Mouse (Mus musculus): ENCODE data around the gene Gm4767.
"Not testable (repeated sequence)": the region's sequence is repeated elsewhere in the genome, so short reads cannot be mapped to it uniquely, and the experiment has no call there.

Gm4767 gene

DNA sequence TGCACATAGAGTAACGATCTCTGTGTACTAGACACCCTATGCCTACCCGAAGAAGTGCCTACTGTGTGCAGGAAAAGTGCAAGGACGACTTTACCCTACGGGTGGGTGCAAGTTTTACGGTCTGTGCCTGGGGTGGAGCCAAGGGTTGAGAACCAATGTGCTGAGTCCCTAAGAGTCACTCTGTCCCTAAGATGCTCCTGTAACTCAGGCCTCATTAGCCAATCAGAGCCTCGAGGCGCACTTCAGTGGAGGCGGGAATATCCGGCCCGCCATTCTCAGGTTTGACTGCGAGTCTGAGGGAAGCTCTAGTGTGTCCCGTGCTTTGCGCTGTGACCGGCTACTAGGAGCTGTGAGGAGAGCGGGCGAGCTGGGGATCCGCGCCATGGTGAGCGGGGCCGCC lies at the start of gene Gm4767:
Gene Gm4767 (plus strand): TSS at position 288 of the 400 bp plus-strand sequence.
- DNase-seq (ENCODE audit: extremely low read depth, insufficient read length, low spot score), result not testable (repeated sequence)

DNA sequence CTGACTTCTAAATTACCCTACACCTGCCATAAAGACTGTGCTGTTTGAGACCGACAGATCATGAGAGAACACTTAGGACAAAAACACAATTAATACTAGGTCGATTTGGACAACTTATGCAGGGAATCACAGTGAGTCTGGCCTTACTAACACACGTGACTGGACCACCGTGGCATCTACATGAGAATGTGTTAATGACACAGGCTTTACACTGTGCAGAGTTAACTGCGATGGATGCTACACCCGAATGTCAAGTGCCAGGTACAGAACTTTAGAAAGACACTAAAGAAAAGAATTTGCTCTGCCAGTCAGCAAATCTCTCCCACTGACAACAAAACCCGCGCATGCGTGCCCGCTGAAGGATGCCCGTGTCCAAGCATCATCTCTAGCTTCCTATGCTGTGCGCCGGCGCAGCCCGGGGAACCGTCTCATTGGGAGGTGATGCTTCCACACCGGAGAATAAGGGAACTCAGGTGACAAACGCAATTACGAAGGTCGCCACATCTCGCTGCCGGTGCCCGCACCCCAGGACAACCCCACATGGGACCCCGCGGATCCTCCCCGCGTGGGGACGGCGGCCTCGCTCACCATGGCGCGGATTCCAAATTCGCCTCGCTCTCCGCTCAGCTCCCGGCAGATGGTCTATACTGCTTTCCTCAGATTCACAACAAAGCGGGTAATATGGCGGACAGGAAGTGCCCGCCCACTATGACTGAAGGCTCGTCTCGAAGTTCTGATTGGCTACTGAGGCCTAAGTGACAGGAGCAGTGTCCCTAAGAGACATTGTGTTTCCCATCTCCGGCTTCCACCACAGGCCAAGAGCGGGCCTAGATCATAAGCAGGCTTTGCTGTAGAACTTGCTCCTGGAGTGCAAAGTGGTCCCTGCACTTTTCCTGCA lies 41.2 kb upstream of the Gm4767 start, which contains the start of gene Gm3055:
Gene Gm3055 (minus strand): TSS at position 656 of the 898 bp plus-strand sequence.
- not testable (repeated sequence) for DNase-seq (ENCODE audit: extremely low read depth, insufficient read length, low spot score)

DNA sequence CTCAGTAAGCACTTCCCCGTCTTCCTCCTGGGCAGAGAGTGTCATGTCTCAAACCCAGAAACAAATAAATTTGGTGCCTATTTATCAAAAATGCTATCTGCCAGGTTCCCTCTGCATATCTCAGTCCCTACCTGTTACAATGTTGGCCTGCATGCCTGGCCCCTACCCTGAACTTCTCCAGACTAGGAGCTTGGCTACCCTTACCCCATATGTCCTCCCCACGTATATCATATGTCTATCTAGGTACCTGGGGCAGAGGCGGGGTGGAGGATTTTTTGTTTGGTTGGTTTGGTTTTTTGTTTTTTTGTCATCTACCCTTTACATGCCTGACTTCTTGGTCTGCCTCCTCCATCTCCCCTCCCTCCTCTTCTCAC lies 40.6 kb upstream of the Gm4767 start:
- not testable (repeated sequence) for DNase-seq (ENCODE audit: extremely low read depth, insufficient read length, low spot score)

DNA sequence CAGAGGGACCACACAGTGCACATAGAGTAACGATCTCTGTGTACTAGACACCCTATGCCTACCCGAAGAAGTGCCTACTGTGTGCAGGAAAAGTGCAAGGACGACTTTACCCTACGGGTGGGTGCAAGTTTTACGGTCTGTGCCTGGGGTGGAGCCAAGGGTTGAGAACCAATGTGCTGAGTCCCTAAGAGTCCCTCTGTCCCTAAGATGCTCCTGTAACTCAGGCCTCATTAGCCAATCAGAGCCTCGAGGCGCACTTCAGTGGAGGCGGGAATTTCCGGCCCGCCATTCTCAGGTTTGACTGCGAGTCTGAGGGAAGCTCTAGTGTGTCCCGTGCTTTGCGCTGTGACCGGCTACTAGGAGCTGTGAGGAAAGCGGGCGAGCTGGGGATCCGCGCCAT lies 34.2 kb downstream of the Gm4767 start:
- DNase-seq (ENCODE audit: extremely low read depth, insufficient read length, low spot score), result not testable (repeated sequence)

DNA sequence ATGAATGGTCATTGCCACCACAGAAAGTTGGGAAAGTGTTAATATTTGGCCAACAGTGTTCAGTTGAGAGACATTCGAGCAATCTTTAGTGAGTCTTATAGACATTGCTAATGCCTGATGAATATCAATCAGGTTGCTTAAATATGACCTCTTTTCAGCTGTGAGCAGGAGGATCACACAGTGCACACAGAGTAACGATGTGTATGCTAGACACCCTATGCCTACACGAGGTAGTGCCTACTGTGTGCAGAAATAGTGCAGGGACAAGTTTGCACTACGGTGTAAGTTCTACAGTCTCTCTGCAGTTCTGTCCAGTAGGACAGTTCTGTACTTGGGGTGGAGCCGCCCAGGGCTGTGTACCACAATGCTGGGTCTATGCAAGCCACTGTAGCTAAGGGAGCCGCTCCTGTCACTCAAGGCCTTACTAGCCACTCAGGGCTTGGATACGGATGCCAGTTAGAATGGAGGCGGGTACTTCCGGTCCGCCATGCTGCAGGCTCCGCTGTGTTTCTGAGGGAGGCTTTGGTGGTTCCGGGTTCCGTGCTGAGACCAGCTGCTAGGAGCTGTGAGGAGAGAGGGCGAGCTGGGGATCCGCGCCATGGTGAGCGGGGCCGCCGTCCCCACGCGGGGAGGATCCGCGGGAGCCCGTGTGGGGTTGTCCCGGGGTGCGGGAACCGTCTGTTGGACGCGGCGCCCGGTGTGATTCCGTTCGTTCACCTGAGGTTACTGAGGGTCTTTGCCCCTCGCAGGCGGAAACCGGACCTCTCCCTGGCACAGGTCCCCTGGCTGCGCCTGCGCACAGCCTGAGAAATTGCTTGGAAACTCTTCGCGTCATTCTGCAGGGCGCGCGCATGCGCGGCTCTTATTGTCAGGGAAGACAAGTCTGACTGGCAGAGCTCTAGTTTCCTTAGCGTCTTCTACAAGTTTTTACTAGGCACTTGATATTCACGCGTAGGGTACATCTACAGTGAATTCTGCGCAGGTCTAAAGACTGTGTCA lies 51.7 kb downstream of the Gm4767 start, which contains the start of gene Gm32687:
Gene Gm32687 (plus strand): TSS at position 526 of the 999 bp plus-strand sequence.
- not testable (repeated sequence) for DNase-seq (ENCODE audit: extremely low read depth, insufficient read length, low spot score)

Measured in 3134 (cell line).